Mouse (Mus musculus) C2C12 (cell line): ENCODE results near the gene Gpr85.

Source experiments
- CEBPB ChIP-seq: IDR thresholded peaks from one replicate; pipeline ENCODE4 v1.6.1; 2011; ENCODE audit warnings: low read depth, mild to moderate bottlenecking, control low read depth, moderate library complexity
- CTCF ChIP-seq: IDR thresholded peaks from one replicate; pipeline ENCODE4 v1.5.1; 2011; ENCODE audit not compliant: control insufficient read depth, insufficient read depth, insufficient read length
- MAX ChIP-seq: IDR thresholded peaks from one replicate; pipeline ENCODE4 v1.6.1; 2011; ENCODE audit warnings: mild to moderate bottlenecking, control low read depth
- MYOD1 ChIP-seq: IDR thresholded peaks from one replicate; pipeline ENCODE4 v1.6.1; 2011; ENCODE audit warnings: low read depth; ENCODE audit not compliant: control insufficient read depth, insufficient read length
- MYOG ChIP-seq: IDR thresholded peaks from one replicate; pipeline ENCODE4 v1.6.1; 2011; ENCODE audit not compliant: control insufficient read depth, insufficient read length; ENCODE audit errors: extremely low read depth
- USF1 ChIP-seq: IDR thresholded peaks from one replicate; pipeline ENCODE4 v1.6.1; 2011; ENCODE audit warnings: low read depth, mild to moderate bottlenecking, control low read depth, moderate library complexity

- no peak for TF ChIP-seq CTCF
- no peak for TF ChIP-seq MYOG
- no peak for TF ChIP-seq CEBPB
- no peak for TF ChIP-seq USF1
- no peak for TF ChIP-seq MYOD1
- no peak for TF ChIP-seq MAX
These were observed at the start of gene Gpr85 for GRCm38 (mm10) chr6:13839345-13840054.
